ENCODE assay signal across 24 mouse cellular contexts in genomic region chr17:88341141-88341540, GRCm38 (mm10).
A peak's percentile ranks its signal among the peaks of the same experiment; 100 is the strongest.
DNase-seq lines count a peak whose midpoint lies in the region; TF ChIP-seq lines count a peak whose summit lies in the region.
"Had no signal": no experiment of that assay in that cellular context is flagged by ENCODE, and none has a peak within 500 bp of the region (broad histone marks: within the 10 kb centered on the region; RNA-seq: fewer than 3 reads in every experiment).

No protein-coding gene starts in this region.

- TF ChIP-seq CTCF in cerebellum, adult 2 months (IDR thresholded peaks at IDR 0.05; ENCODE audit: borderline replicate concordance, insufficient read depth, low read depth, low read length), result no peak

- intact Hi-C loops in left cerebral cortex, postnatal 14 days (cut with DNase I), result no loop called here

- H3K27me3 ChIP-seq in cerebellum, adult 2 months (ENCODE audit: control insufficient read depth, insufficient read depth, low read length), result no peaks in the 10 kb centered on the region
- H3K27me3 ChIP-seq: CH12.LX; hindbrain, embryonic 15.5 days; limb, embryonic 12.5 days; liver, embryonic 12.5 days; midbrain, embryonic 15.5 days; neural tube, embryonic 12.5 days had no signal

- 0 out of 2 replicates have a peak overlapping the region, but pooled peaks have one; percentile 0 for H3K27ac ChIP-seq in cerebellum, adult 2 months (ENCODE audit: insufficient read depth, low read length)
- H3K27ac ChIP-seq: embryonic facial prominence, embryonic 10.5 days; forebrain, embryonic 10.5 days; heart, embryonic 10.5 days; hindbrain, embryonic 15.5 days; layer of hippocampus, adult 2 months; limb, embryonic 12.5 days; liver, embryonic 12.5 days; midbrain, embryonic 15.5 days; neural tube, embryonic 12.5 days had no signal

- DNase-seq in heart, adult 11 months, result peak; percentile 86
- no peak for DNase-seq in heart, adult 18-20 months
- peak; percentile 35 for DNase-seq in ZHBTc4 (ENCODE audit: low read depth, low spot score)
- peak; percentile 56 to 74 for DNase-seq in cerebellum, adult 2 months
- DNase-seq in cerebellum, postnatal 36 days, result peak; percentile 35 to 54
- DNase-seq in left cerebral cortex, postnatal 14 days (ENCODE audit: low spot score in 2 of 2), result no peak
- no peak for DNase-seq in thymus, postnatal 4 days
- no peak for DNase-seq in right cerebral cortex, adult 18-20 months
- DNase-seq: adrenal gland, postnatal 10 days; kidney, postnatal 25 days; lung, adult 2 months; lung, postnatal 14 days; retina, postnatal 1 day; right cerebral cortex, postnatal 4 days had no signal

- peaks cover 20% of the 10 kb centered on the region for H3K4me1 ChIP-seq in cerebellum, adult 2 months (ENCODE audit: control insufficient read depth, insufficient read depth, low read length)
- H3K4me1 ChIP-seq: embryonic facial prominence, embryonic 10.5 days; forebrain, embryonic 10.5 days; hindbrain, embryonic 15.5 days; limb, embryonic 12.5 days; liver, embryonic 12.5 days; midbrain, embryonic 15.5 days; neural tube, embryonic 12.5 days had no signal

- TF ChIP-seq POLR2A in cerebellum, adult 2 months (IDR thresholded peaks at IDR 0.05; ENCODE audit: borderline replicate concordance, insufficient read depth, low read length), result no peak

- H3K4me3 ChIP-seq in cerebellum, adult 2 months (replicated peaks; ENCODE audit: insufficient read depth, low read depth, low read length), result no peak overlapping the region
- H3K4me3 ChIP-seq: embryonic facial prominence, embryonic 10.5 days; forebrain, embryonic 10.5 days; heart, embryonic 10.5 days; hindbrain, embryonic 15.5 days; layer of hippocampus, adult 2 months; limb, embryonic 12.5 days; liver, embryonic 12.5 days; midbrain, embryonic 15.5 days; neural tube, embryonic 12.5 days had no signal

- 31% methylated on average over 5 of the region's 5 CpGs for WGBS in cerebellum, adult 2 months

Comparison
In these comparisons a context has a peak if more than half of its experiments do, and no peak if none do; other contexts are left out.
1. DNase-seq: peak in heart, adult 11 months (single experiment), ZHBTc4 (single experiment), cerebellum, adult 2 months (2 of 2) and cerebellum, postnatal 36 days (2 of 2); none in heart, adult 18-20 months (0 of 2), left cerebral cortex, postnatal 14 days (0 of 2), thymus, postnatal 4 days (single experiment) and right cerebral cortex, adult 18-20 months (single experiment).